Mouse (Mus musculus) midbrain, postnatal 0 days (tissue): ENCODE measurements around the gene Gm32742. TPM values are rescaled to one million over a fixed set of nuclear protein-coding genes. Genes with fewer than 3 reads are reported as not detected.

ENCODE experiments used
- ATAC-seq: fragments of 200-750 bp; cut with Nextera tagmentation; 2 replicates; pipeline ENCODE4 v1.8.0; 2017; ENCODE audit warnings: moderate number of reproducible peaks, mild to moderate bottlenecking, moderate TSS enrichment, moderate library complexity; ENCODE audit not compliant: low FRiP score
- DNase-seq: peaks from one replicate; pipeline ENCODE4 v3.0.0-alpha.2; 2015; ENCODE audit warnings: low spot score
- H3K27ac ChIP-seq: fragments of 300-500 bp; sonication (generic); 2 replicates; pipeline ENCODE4 v1.5.1; 2014; ENCODE audit warnings: low read depth, mild to moderate bottlenecking, low read length, mixed read lengths
- H3K27me3 ChIP-seq: fragments of 300-500 bp; sonication (generic); 2 replicates; pipeline ENCODE4 v1.6.1; 2014; ENCODE audit warnings: low read length, control low read depth, mixed read lengths; ENCODE audit not compliant: insufficient read depth
- H3K36me3 ChIP-seq: fragments of 300-500 bp; sonication (generic); 2 replicates; pipeline ENCODE4 v1.6.1; 2014; ENCODE audit warnings: low read length, control low read depth, mixed read lengths; ENCODE audit not compliant: insufficient read depth
- H3K4me1 ChIP-seq: fragments of 300-500 bp; sonication (generic); 2 replicates; pipeline ENCODE4 v1.6.1; 2014; ENCODE audit warnings: mild to moderate bottlenecking, control low read depth, antibody characterized with exemption, low read length, mixed read lengths; ENCODE audit not compliant: insufficient read depth
- H3K4me2 ChIP-seq: fragments of 300-500 bp; sonication (generic); 2 replicates; pipeline ENCODE4 v1.6.1; 2014; ENCODE audit warnings: low read depth, mild to moderate bottlenecking, low read length, mixed read lengths; ENCODE audit not compliant: poor library complexity, severe bottlenecking
- H3K4me3 ChIP-seq: fragments of 300-500 bp; sonication (generic); 2 replicates; pipeline ENCODE4 v1.5.1; 2014; ENCODE audit warnings: low read depth, mild to moderate bottlenecking, low read length, moderate library complexity
- H3K9ac ChIP-seq: fragments of 300-500 bp; sonication (generic); replicated peaks from 2 replicates; pipeline ENCODE4 v1.6.1; 2014; ENCODE audit warnings: mild to moderate bottlenecking, low read length, moderate library complexity, mixed read lengths; ENCODE audit not compliant: poor library complexity, severe bottlenecking
- H3K9me3 ChIP-seq: fragments of 300-500 bp; sonication (generic); 2 replicates; pipeline ENCODE4 v1.6.1; 2016; ENCODE audit warnings: low read length, control low read depth
- CTCF ChIP-seq: IDR thresholded peaks from 2 replicates; pipeline ENCODE4 v1.5.1; 2016; ENCODE audit warnings: antibody characterized with exemption, mild to moderate bottlenecking
- WGBS: fragments of 180-500 bp; shearing (Covaris S2); extraction: QIAGEN DNeasy Blood & Tissue Kit; methylation state at CpG from one replicate; pipeline ENCODE4 v1.1.7; 2014; 5-methylcytosine and 5-hydroxymethylcytosine counted together
- polyA plus RNA-seq: library from polyadenylated mRNA; unstranded; fragments of >200 nt; fragmentation: Nextera tagmentation; extraction: Ambion mirVana; gene quantifications from 2 replicates; pipeline ENCODE4 v1.2.1, GENCODE M21; 2015
- total RNA-seq: library from RNA; depleted of rRNA; stranded (reverse); fragments of >200 nt; gene quantifications from 2 replicates; pipeline ENCODE4 v1.2.3, GENCODE M21; 2014

Gm32742 gene
- total and polyA plus RNA-seq, 2 experiments from 2014 or later: not detected

DNA sequence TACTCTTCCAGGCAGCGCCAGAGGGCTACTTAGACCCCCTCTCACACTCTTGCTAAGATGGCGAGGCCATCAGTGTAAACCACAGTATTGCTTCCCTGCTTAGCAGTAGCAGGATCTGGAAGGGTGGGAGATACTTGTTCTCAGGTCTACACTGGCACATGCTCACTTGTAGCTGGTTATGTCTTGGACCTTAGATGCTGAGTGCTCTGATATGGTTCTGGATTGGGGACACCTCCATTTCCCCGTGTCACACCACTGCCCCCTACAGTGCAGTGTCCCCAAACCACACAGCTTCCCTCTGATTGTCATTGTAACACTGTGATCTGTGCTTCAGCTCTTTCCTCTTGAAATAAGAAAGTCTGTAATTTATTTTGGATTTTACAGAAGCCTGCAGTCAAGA lies 28.3 kb downstream of the Gm32742 start:
- Histone ChIP-seq H3K27me3 (no peaks in the 10 kb centered on the region), H3K9me3 (no peaks in the 10 kb centered on the region), H3K36me3 (no peaks in the 10 kb centered on the region), H3K9ac (no peak overlapping the region), H3K4me1 (no peaks in the 10 kb centered on the region), H3K4me3 (no peak overlapping the region), H3K4me2 (no peak overlapping the region), H3K27ac (no peak overlapping the region)
- TF ChIP-seq CTCF: peak; percentile 60
- ATAC-seq: no peak
- no peak for DNase-seq
- WGBS: 56% methylated on average over 3 of the region's 3 CpGs

DNA sequence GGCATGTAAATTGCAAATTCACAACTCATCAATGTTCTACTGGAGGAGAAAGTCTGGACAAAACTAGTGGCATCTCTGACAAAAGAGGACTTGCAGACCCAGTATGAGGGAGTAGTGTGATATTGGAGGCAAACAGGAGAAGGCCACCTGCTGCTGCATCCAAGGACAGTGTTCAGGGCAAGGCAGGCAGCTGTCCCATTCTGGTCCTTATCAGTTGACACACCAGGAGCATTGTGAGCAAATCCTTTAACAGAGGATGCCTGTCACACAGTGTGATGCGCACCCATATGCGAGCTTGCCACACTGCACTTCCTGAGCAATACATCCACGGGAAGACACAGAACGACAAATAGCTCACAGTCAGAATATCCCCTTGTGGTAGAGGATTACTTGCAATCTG lies 50.5 kb downstream of the Gm32742 start:
- no peak for ATAC-seq
- WGBS: 64% methylated on average over 4 of the region's 4 CpGs
- no peak overlapping the region for H3K4me3 ChIP-seq
- H3K27ac ChIP-seq: no peak overlapping the region
- H3K9ac ChIP-seq: no peak overlapping the region
- no peak for DNase-seq
- H3K27me3 ChIP-seq: no peaks in the 10 kb centered on the region
- H3K4me1 ChIP-seq: no peaks in the 10 kb centered on the region
- no peaks in the 10 kb centered on the region for H3K36me3 ChIP-seq
- H3K4me2 ChIP-seq: no peak overlapping the region
- no peaks in the 10 kb centered on the region for H3K9me3 ChIP-seq
- no peak for TF ChIP-seq CTCF

DNA sequence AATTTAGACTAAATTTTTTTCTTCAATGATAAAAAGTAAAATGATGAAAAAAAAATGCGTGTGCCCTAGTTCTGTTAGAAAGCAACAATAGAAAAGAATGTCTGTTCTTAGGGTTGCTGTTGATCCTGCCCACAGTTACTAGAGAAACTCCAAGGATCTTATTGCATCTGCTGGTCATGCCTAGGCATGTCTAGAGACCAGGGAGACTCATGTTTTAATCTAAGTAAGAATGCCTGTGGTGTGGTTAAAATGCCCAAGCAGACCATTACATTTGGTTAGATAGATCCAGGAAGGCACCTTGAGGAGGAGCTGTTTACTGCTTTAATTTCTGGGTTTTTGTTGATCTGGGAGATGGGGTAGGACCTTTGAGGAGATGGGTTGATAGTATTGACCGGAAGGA lies 59.6 kb downstream of the Gm32742 start:
- Histone ChIP-seq H3K4me1 (peaks cover 5% of the 10 kb centered on the region; the same call in 1 of the 2 replicates), H3K9me3 (no peaks in the 10 kb centered on the region), H3K9ac (no peak overlapping the region), H3K4me2 (no peak overlapping the region), H3K36me3 (no peaks in the 10 kb centered on the region), H3K27ac (no peak overlapping the region), H3K4me3 (no peak overlapping the region), H3K27me3 (no peaks in the 10 kb centered on the region)
- 88% methylated on average over 2 of the region's 2 CpGs for WGBS
- no peak for TF ChIP-seq CTCF
- DNase-seq (no peak), ATAC-seq (no peak)

DNA sequence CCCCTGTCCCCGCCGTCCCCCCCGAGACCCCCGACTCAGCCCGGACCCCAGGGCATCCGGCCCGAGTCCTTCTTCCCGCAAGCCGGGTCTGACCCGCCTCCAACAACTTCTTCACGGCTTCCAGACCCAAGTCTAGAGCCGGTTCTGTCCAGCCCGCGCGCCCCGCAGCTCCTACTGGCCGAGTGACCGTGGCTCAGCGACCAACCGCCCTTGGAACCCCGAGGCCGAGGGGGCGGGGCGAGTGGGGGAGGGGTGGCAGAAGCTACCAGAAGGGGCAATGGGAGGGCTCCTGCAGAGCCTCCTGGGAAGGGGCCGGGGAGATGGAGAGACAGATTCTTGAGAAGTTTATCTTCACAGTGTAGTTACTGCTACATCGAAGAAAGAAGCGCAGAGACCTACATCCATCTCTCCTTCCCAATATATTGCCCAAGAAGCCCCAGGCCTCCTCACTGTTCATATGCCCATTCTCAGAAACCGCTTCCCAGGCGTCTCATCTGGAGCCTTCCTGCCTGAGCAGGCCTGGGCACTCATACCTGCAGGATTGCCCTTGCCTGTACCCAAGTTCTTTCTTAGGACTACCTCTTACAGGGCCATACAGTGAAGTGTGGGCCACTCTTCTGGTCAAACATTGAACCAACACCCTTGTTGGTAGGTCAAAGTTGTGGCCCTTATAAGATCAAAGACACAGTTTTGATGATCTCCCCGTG lies 61.4 kb downstream of the Gm32742 start:
- peak; percentile 33 for DNase-seq
- peak overlapping the region; percentile 63 for H3K4me3 ChIP-seq
- H3K9me3 ChIP-seq: no peaks in the 10 kb centered on the region
- no peaks in the 10 kb centered on the region for H3K27me3 ChIP-seq
- no peak for TF ChIP-seq CTCF
- 11% methylated on average over 29 of the region's 30 CpGs for WGBS
- no peak overlapping the region for H3K27ac ChIP-seq
- ATAC-seq: peak; percentile 74
- peak overlapping the region; percentile 100 for H3K4me2 ChIP-seq
- peak overlapping the region; percentile 58 for H3K9ac ChIP-seq
- no peaks in the 10 kb centered on the region for H3K36me3 ChIP-seq
- H3K4me1 ChIP-seq: peaks cover 5% of the 10 kb centered on the region; the same call in 1 of the 2 replicates

DNA sequence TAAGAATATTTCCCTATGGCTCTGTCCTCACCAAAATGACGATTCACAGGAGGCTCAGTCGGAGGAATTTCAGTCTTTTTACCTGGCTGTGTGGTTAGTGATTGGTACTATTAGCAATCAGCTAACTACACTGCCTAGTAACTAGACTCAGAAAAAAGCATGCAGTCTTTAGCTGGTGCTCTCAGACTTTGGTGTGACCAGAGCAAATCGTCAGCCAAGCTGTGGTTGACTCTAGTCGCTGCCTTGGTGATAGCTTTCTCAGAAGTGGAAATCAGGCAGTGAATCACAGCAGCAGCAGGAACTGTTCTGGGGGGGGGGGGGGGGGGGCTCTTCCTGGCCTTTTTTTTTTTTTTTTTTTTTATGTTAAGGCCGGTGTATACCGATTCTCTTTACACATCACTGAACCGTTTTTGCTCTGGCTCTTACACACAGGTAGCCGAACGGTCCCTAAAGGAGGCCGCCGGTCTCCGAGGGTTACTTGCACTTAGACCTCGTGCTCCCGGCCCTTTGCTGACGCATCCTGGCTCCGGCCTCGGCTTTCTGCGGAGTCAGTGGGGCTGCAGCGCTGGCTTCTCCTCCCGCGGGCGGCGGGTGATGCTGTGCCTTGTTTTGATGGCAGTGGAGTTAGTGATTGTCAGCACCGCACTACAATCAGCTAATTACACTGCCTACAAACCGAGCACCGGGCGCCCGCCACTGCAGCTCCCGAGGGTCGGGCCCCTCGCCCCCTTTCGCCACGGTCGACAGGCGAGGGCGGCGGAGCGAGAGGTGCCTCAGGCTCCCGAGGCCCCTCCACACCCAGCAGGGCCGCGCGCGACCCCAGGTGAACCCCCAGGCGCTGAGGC lies 62.1 kb downstream of the Gm32742 start:
- Histone ChIP-seq H3K4me1 (peaks cover 5% of the 10 kb centered on the region; the same call in 1 of the 2 replicates), H3K27me3 (no peaks in the 10 kb centered on the region), H3K9me3 (no peaks in the 10 kb centered on the region), H3K4me2 (peak overlapping the region; percentile 100), H3K4me3 (peak overlapping the region; percentile 63), H3K27ac (no peak overlapping the region), H3K9ac (peak overlapping the region; percentile 58), H3K36me3 (no peaks in the 10 kb centered on the region)
- ATAC-seq: peak; percentile 65
- TF ChIP-seq CTCF: no peak
- peak; percentile 51 for DNase-seq
- WGBS: 2% methylated on average over 43 of the region's 44 CpGs
